Mouse (Mus musculus) spleen, embryonic (tissue): ENCODE results near the gene Mmp9.

ENCODE experiments used
- CTCF ChIA-PET: fragments of 350-600 bp; sonication (Branson Sonifier 250); formaldehyde crosslinking; loops from one replicate; lab custom pipeline; 2022; lab: Charles Lee

Mmp9 gene

DNA sequence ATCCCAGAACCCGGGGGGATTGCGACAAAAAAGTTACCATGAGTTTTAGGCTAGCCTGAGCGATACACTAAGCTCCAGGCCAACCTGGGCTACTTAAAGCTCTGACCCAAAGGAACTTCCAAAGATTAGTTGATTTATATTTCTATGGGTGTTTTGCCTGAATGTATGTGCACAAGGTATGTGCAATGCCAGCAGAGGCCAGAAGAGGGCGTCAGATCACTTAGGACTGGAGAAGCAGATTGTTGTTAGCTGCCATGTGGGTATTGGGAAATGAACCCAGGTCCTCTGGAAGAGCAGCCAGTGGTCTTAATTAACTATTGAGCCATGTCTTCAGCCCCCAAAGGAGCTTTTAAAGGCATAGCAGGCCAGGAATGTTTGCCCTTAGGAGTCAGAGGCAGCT lies 11.2 kb downstream of the Mmp9 start:
- CTCF ChIA-PET: interaction anchor here (2.0 kb wide), 1 partner anchor 10 kb away, joined by 6 read pairs; no protein-coding TSS in a partner anchor

DNA sequence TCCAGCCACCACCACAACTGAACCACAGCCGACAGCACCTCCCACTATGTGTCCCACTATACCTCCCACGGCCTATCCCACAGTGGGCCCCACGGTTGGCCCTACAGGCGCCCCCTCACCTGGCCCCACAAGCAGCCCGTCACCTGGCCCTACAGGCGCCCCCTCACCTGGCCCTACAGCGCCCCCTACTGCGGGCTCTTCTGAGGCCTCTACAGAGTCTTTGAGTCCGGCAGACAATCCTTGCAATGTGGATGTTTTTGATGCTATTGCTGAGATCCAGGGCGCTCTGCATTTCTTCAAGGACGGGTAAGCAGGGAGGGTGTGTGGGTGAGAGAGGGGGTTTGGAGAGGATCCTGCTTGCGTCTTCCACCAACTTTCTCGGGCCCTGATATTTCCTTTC lies 11.9 kb downstream of the Mmp9 start:
- CTCF ChIA-PET: interaction anchor here (0.6 to 2.0 kb wide), 2 partner anchors 11 to 341 kb away, joined by 3 to 6 read pairs; no protein-coding TSS in a partner anchor

DNA sequence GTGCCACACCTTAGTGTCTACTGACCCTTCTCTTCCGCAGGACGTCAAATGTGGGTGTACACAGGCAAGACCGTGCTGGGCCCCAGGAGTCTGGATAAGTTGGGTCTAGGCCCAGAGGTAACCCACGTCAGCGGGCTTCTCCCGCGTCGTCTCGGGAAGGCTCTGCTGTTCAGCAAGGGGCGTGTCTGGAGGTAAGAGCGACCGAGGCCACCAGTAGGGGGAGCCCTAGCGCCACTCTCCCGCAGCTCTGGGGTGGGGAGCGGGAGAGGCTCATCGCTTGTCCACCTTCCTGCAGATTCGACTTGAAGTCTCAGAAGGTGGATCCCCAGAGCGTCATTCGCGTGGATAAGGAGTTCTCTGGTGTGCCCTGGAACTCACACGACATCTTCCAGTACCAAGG lies 12.6 kb downstream of the Mmp9 start:
- CTCF ChIA-PET: interaction anchor here (0.6 to 2.0 kb wide), 2 partner anchors 11 to 17 kb away, joined by 4 to 6 read pairs; no protein-coding TSS in a partner anchor

DNA sequence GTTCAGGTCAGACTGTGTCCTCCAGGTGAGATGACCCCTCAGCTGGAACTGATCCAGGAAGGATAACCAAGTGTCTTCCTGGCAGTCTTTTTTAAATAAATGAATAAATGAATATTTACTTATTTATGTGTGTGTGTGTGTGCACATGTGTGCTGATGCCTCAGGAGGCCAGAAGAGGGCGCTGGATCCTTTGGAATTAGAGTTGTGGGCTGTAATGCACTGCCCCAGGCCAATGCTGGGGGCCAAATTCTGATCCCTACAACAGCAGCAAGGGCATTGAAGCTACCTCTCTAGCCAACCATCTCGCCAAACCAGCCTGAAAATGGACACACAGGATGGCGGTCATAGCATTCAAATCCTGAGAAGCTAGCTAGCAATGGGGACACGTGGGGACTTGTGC lies 15.1 kb downstream of the Mmp9 start:
- CTCF ChIA-PET: no interaction called here

DNA sequence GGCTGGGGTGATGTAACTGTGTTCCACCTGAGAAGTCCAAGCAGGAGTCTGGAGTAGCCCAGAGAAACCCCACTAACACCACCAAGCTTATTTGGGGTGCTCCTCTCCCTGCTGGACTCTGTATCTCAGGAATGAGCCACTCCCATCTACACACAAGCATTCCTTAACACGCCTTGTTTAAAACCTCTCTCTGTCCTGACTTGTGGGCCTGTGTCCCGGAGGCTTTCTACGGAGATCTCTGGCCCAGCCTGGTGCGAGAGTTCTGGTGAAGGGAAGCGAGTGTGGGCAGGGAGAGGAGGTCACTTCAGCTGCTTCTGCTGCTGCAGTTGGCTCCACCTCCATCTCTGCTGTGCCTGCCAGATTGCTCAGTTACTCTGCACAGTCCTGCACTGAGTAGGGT lies 15.6 kb downstream of the Mmp9 start:
- CTCF ChIA-PET: interaction anchor here (0.6 kb wide), 2 partner anchors 14 to 16 kb away, joined by 8 to 12 read pairs; partner anchors contain the start of gene Mmp9

DNA sequence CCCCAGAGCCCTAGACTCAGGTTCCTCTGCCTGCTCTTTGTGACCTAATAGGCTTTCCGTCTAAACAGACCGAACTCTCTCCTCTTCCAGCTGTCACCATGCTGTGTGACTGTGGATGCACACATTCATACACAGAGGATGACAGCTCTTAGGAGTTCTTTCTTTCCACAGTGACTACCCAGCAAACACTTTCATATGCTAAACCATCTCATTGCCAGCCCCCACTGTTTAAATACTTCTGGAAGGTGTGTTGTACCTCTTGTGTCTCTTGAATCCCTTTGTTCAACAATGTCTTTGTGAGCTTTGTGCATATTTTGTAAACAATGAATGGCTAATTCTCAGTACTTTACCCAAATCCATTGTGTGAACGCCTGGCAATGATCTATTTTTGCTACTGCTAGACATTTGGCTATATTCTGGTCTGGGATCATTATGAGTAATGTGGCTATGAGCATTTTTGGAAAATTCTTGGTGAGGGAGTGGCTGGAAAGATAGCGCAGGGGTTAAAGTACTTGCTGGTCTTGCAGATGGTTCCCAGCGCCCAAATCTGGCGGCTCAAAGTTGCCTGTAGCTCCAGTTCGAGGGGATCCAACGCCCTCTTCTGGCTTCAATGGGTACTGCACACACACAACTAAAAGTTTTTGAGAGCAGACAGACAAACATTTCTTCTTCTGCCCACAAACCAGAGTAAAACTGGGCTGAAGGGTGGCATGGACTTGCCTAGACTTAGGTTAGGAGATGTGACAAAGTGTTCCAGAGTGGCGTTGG lies 17.2 kb downstream of the Mmp9 start:
- CTCF ChIA-PET: interaction anchor here (1.0 kb wide), 1 partner anchor 127 kb away, joined by 5 read pairs; no protein-coding TSS in a partner anchor

DNA sequence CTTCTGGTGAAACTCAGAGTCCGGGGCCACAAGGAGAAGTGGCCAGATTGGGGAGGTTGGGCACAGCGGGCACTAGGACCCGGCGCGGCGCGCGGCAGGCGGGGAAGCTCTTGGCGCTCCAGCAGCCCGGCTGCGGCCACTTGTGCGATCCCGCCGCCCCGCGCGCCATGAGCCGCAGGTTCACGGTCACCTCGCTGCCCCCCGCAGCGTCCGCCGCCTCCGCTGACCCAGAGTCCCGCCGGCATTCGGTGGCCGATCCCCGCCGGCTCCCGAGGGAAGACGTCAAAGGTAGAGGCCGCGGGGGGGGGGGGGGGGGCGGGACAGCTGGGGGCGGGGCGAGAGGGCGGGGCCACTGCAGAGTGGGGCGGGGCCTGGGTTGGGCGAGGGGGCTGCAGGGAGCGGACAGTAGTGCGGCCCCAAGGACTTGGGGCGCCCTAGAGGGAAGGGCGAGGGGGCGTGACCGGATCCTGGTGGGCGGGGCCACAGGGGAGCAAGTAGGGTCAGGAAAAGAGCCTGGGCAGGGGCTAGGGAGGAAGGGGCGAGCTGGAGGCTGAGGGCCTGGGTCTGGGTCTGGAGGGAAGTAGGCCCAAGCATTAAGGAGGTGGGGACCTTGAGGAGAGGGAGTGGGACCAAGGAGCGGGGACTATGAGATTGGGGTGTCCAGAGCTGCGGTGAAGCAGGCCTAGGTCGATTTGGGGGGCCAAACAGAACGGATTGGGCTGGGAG lies 20.3 kb downstream of the Mmp9 start, which contains the start of gene Slc12a5:
TSS of gene Slc12a5 (plus strand) at position 87 of the 726 bp plus-strand sequence.
- CTCF ChIA-PET: interaction anchor here (0.6 to 1.6 kb wide), 6 partner anchors 12 to 1736 kb away, joined by 3 to 12 read pairs (median 3); no protein-coding TSS in a partner anchor

DNA sequence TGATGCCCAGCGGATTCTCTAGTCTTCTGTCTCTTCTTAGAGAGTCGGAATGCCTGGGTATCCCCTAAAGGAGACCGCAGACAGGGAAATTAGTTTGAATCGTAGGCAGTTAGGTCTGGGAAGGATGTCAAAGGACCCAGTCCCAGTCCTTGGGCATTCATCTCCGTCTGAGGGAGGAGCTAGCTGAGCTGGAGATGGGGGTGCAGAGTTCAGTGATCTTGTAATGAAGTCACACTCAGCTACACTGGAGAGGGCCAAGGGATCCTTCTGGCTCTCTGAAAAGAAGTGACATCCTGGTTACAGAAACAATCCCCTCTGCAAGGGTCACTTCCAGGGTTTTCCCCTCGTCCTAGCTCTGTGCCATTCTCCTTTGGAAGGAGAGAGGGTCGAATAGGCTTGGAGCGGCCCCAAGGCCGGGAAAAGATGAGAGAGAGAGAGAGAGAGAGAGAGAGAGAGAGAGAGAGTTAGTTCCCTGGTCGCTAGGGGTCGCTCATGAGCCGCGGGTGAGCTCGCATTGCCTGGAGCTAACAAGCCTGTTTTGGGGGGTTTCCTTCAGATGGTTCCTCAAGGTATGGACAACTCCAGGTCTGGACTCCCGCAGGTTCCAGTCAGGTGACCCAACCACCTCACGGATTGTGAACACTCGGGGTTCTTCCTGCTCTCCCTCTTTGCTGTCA lies 21.1 kb downstream of the Mmp9 start:
- CTCF ChIA-PET: interaction anchor here (0.6 to 1.6 kb wide), 6 partner anchors 13 to 787 kb away, joined by 3 to 12 read pairs (median 3); no protein-coding TSS in a partner anchor

DNA sequence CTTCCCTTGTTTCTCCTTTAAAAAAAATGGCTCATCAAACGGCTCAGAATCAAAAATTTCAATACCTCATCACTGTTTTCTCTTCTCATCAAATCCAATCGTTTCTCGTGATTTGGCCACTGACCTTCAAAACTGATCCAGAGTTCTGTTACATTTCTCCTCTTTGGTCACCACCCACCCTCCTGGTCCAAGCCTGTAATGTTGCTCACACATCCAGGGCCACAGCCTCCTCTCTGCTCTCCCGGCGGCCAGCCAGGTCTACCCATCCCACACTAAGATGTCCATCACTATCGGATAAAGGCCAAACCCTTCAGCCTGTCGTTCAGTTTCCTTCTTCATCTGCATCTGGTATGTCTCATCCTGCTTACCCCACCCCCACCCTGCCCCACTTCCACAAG lies 21.6 kb downstream of the Mmp9 start:
- CTCF ChIA-PET: interaction anchor here (0.7 to 1.6 kb wide), 5 partner anchors 45 to 152 kb away, joined by 3 to 12 read pairs (median 4); no protein-coding TSS in a partner anchor

DNA sequence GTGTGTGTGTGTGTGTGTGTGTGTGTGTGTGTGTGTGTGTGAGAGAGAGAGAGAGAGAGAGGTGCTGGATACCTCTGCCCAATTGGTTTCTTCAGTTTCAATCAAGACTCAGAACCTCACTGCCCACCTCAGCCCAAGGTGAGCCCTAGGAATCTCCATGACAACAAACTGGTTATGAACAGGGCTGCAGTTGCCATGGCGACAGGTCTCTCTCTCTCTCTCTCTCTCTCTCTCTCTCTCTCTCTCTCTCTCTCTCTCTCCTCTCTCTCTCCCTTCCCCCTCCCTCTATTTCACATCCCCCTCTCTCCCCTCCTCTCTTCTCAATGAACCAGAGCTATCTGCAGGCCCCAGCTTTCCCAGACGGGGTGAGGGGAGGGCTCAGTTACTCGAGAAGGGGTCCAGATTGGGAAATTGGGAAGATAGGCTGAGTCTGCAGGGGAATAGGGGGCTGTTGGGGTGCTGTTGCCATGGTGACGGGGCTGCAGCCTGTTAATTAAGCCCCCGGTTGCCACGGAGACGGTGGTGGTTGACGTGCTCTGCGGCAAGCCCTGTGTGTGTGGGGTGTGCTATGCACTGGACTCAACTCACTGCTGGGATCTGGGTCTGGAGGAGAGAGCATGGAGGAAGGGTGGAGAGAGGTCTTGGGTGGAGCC lies 23.8 kb downstream of the Mmp9 start:
- CTCF ChIA-PET: interaction anchor here (0.7 kb wide), 1 partner anchor 1232 kb away, joined by 12 read pairs; no protein-coding TSS in a partner anchor

DNA sequence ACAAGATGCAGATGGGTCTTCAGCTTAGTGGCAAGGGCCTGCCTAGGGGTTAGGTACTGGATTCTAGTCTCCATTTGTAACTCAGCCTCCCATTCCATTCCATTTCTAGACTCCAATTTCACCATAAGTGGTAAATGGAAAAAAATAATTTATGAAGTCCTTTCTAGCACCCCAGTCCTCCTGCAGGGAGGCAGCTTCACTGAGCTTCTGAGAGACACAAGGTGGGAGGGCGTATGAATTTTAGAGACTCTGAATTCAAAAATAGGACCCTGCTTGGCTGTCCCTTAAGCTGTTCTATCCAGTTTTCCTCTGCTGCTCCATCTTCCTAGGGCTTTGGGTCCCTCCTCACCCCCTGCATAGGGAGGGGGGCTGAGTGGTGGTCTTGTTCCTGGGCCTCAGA lies 24.4 kb downstream of the Mmp9 start:
- CTCF ChIA-PET: interaction anchor here (0.7 kb wide), 1 partner anchor 1231 kb away, joined by 12 read pairs; no protein-coding TSS in a partner anchor

DNA sequence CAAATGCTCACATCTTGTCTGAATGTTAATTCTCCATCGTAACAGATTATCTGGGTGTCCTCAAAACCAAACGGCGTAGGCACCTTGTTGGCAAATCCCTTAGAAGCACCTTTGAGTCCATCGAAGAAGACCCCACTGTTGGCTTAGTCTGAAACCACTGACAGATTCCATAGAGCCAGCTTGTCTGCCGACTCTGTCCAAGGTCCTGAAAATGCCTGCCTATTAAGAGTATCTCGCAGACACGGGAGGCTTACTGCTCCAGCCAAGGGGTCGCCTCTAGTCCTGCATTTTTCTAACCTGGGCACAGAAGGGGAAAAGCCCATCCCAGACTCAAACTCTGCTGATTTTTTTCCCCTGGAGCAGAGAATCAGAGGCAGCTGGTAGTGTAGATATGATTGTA lies 25.8 kb downstream of the Mmp9 start:
- CTCF ChIA-PET: no interaction called here

DNA sequence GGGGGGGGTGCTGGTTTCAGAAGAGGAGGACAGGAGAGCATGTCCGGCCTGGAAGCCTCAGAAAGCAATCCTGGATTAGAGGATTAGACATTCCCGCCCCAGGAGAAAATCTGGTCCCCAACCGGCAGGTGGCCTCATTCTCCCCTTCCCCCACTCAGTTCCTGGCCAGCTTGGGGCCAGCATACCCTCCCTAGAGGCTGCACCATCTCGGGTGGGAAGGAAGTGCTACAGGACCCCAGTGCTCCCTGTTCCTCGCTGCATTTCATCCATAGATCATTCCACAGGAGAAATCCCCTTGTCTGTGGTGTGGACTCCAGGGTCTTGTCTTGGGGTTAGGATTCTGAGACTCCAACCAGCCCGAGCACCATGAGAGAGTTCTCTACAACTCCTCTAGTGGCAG lies 26.6 kb downstream of the Mmp9 start:
- CTCF ChIA-PET: no interaction called here

DNA sequence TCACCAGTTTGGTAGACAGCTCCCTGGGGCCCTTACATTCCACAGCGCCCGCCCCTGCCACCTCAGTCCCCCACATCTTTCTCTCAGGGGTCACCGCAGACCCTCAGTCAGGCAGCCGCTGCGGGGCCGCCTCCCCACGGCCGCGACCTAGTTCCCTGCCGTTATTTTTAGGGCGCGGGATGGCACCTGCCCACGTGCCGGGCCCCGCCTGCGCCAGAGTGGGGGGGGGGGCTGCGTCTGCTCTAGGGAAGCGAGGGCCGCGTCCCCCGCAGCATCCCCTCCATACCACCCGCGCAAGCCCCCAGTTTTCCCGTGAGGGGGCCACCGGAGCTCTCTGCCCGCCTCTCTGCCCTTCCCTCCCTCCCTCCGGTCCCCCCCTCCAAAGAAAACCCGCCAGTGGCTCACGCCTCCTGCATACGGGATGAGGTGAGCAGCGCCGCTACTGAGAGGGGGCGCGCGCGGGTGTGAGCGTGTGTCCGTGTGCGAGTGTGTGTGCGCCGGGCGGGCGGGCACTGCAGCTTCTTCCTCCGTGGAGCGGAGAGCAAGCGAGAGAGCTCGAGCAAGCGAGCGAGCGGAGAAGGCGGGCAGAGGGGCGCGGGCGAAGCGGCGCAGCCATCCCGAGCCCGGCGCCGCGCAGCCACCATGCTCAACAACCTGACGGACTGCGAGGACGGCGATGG lies 27.3 kb downstream of the Mmp9 start:
- CTCF ChIA-PET: no interaction called here

DNA sequence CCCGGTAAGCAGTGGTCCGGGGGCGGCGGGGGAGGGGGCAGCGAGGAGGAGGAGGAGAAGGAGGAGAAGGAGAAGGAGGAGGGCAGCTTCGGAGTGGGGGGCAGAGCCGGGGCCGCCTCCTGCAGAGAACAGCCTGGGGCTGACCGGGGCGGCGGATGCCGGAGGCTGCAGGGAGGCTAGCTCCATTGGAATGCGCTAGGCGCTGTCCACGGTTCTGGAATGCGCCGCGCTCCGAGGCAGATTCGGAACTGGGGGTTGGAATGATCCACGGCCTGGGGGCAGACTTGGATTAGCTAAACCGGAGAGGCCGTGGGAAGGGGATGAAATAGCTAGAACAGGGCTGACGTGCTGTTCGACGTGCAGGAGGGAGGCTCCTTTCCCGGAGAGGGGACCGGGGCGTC lies 27.9 kb downstream of the Mmp9 start:
- CTCF ChIA-PET: no interaction called here

DNA sequence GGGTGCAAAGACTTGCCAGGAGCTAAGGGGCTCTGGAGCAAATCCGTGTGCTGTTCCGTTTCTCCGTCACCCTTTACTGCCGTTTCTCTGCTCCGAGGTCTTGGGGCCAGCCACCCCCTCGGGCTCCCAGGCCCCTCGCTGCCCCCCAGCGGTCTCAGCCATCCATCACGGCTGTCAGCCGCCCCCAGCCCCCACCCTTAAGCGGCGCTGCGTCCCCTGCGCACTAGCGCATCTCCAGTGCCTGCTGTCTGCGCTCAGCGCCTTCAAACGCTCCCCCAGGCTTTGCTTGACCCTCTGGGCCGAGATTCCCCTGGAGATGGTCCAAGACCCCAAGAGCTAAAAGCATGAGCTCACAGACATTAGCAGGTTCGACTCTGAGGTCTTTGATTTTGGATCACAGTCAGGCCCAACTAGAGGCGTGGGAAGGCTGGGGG lies 28.8 kb downstream of the Mmp9 start:
- CTCF ChIA-PET: no interaction called here

DNA sequence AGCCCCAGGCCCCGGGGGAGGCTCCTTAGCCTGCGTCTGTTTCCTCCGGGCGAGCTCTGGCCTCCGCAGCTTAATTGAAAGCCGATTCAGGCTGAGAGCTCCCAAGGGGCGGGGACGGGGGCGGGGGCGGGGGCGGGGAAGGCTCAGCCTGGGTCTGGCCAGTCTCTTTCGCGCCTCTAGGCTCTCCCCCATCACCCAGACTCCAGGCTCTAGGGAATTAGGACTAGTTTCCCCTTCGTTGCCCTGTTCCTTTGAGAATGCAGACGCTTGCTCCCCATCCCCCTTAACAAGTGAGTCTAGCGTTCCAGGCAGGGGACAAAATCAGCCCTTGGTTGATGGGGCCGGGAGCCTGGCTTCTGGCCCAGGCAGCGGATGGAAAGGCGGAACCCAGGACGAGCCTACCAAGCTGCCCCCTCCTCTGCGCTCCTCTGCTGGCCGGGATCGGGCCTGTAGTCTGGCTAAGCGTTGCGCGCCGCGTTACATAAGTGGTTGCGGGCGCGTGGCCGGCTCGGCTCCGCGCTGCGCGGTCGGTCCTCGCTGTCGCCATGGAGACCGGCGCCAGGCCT lies 30.1 kb downstream of the Mmp9 start:
- CTCF ChIA-PET: no interaction called here

DNA sequence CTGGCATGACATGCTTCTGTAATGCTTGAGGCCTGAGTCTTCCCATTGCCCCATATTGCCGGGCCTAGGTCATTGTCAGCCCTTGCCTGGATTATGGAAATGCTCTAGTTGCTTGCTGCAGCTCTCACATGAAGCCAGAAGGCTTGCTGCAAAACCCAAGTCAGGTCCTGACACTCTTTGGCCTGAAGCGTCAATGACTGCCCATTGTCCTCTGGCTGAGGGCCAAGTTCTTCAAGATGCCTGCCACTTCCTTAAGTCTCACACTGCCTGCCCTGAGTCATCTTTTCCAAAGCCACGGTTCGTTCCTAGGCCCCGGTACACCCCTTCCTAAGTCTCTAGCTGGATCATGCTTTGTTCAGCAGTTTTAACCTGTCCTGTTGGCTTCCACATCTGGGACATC lies 32.1 kb downstream of the Mmp9 start:
- CTCF ChIA-PET: no interaction called here

DNA sequence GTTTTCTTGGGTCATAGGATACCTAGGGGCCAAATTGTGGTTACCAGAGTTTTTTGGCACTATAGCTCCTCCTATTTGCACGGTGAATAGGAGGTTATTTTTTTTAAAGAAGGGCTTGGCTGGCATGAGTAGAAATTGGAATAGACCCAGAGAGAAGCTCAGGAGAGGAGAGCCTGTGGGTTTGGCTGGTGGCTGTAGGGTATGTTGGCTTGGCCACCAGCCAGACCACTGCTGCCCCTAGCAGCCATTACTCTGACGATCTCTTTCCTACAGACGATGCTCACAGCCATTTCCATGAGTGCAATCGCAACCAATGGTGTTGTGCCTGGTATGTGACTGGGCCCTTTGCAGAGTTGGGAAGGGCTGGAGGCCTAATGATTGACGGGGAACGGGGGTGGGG lies 35.0 kb downstream of the Mmp9 start:
- CTCF ChIA-PET: no interaction called here

DNA sequence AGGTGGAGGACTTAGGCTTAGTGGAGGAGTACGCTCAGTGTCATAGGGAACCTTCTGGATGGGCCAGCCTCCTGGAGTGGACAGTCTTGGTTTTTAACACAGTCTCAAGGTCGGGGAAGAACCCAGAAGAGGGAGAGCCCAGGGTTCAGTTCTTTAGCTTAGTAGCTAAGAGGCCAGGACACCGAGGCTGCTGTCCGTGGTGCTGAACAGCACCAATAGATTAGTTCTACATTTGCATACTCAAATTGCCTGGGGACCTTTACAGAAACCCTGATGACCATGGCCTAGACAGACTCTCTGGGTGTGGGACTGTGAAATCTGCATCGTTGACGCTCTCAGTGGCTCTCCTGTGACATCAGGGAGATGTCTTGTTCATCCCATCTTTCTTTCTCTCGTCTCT lies 39.2 kb downstream of the Mmp9 start:
- CTCF ChIA-PET: no interaction called here
